Mouse (Mus musculus) heart, postnatal 0 days (tissue): ENCODE measurements around the gene Ccrl2.

Experiments
- CTCF ChIP-seq: IDR thresholded peaks from 2 replicates; pipeline ENCODE4 v1.5.1; 2016; ENCODE audit warnings: antibody characterized with exemption, control low read depth, low read depth
- EP300 ChIP-seq: IDR thresholded peaks from 2 replicates; pipeline ENCODE4 v1.6.1; 2016; ENCODE audit warnings: antibody characterized with exemption, low read depth

- TF ChIP-seq CTCF (no peak), EP300 (no peak)
These were observed 35.3 kb upstream of the Ccrl2 start for GRCm38 (mm10) chr9:111092657-111093056.
